Mouse (Mus musculus): ENCODE measurements at regions not wholly inside any gene's neighbourhood (a gene's known extent, or its start where the extent isn't known, plus 50 kb on each side); places are given as distances from the start of the nearest gene placed in this dataset.

- H3K27ac ChIP-seq = no peak overlapping the region
- H3K4me3 ChIP-seq (ENCODE audit: inconsistent target) = no peak overlapping the region
- H3K36me3 ChIP-seq (ENCODE audit: inconsistent target) = no peaks in the 10 kb centered on the region
- WGBS (ENCODE audit: missing documents) = 82% methylated on average over 6 of the region's 9 CpGs
- H3K79me2 ChIP-seq (ENCODE audit: inconsistent target) = no peaks in the 10 kb centered on the region
These were observed 639.4 kb upstream of the Adam5 start for GRCm38 (mm10) chr8:25463532-25463931.

DNA sequence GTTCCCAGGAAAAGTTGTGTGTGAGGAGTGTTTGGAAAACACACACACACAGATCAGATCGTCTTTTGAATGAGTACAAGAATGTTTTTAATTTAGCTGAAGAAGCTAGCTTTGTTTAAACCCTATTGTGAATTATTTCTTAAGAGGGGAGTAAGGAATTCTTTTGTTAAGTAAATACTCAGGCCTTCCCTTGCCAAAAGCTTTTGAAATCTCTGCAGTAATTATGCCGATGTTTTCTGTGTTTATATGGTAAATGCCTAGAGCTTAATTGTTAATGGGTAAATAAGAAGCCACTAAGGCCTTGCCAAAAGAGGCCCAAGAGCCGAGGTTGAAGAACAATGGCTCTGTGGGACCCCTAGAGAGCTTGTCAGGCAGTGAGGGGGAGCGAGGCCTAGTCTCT, 638.3 kb upstream of the Adam5 start:
- Histone ChIP-seq H3K27ac (no peak overlapping the region), H3K79me2 (ENCODE audit: inconsistent target) (no peaks in the 10 kb centered on the region), H3K36me3 (ENCODE audit: inconsistent target) (no peaks in the 10 kb centered on the region), H3K4me3 (ENCODE audit: inconsistent target) (no peak overlapping the region)
- WGBS (ENCODE audit: missing documents) = 87% methylated on average over 4 of the region's 4 CpGs

DNA sequence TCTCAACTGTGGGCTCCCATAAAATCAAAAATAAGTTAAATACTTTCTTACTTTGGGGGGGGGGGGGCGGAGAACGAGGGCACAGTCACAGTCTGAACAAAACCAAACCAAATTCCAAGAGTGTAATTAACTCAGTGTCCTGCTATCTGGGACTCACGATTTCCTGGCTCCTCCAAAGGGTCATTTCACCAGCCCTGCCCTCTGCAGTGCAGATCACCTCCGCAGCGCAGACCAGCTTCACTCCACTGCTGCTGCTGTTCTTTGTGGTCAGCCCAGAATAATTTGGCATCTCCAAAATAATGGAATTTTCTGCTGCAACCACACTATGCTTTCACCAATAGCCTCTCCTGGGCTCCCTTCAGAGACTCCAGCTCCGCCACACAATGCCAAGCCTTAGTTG, 631.5 kb upstream of the Adam5 start:
- no peak overlapping the region for H3K27ac ChIP-seq
- H3K79me2 ChIP-seq (ENCODE audit: inconsistent target) = no peaks in the 10 kb centered on the region
- H3K4me3 ChIP-seq (ENCODE audit: inconsistent target) = no peak overlapping the region
- no peaks in the 10 kb centered on the region for H3K36me3 ChIP-seq (ENCODE audit: inconsistent target)
- 92% methylated on average over 6 of the region's 6 CpGs for WGBS (ENCODE audit: missing documents)

GRCm38 (mm10) chr8:25454972-25455371, 630.8 kb upstream of the Adam5 start:
- no peak overlapping the region for H3K4me3 ChIP-seq (ENCODE audit: inconsistent target)
- no peaks in the 10 kb centered on the region for H3K79me2 ChIP-seq (ENCODE audit: inconsistent target)
- H3K27ac ChIP-seq = no peak overlapping the region
- WGBS (ENCODE audit: missing documents) = 100% methylated on average over 1 of the region's 1 CpGs
- no peaks in the 10 kb centered on the region for H3K36me3 ChIP-seq (ENCODE audit: inconsistent target)

DNA sequence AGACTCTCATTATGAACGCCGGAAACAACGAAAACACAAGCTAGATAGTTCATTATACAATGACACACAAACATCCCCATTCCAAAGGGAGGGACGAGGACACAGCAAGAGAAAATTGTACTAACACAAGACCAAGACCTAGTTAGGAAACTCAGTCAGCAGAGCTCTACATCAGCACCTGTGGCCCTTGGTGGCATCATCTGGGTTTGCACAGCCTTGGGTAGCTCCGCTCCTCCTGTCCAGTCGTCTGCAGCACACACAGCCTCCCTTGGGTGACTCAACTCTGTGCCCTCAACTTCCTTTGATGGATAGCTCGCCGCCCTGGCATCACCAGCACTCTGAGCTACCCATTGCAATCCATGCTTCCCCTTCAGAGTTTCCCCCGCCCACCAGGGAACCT, 629.7 kb upstream of the Adam5 start:
- H3K4me3 ChIP-seq (ENCODE audit: inconsistent target) = no peak overlapping the region
- WGBS (ENCODE audit: missing documents) = 77% methylated on average over 9 of the region's 9 CpGs

GRCm38 (mm10) chr8:25450544-25450943, 626.4 kb upstream of the Adam5 start:
- Histone ChIP-seq H3K79me2 (ENCODE audit: inconsistent target) (no peaks in the 10 kb centered on the region), H3K27ac (no peak overlapping the region), H3K36me3 (ENCODE audit: inconsistent target) (no peaks in the 10 kb centered on the region), H3K4me3 (ENCODE audit: inconsistent target) (no peak overlapping the region)

More for the DNA sequence above, 629.7 kb upstream of the Adam5 start:
- no peak overlapping the region for H3K27ac ChIP-seq
- no peaks in the 10 kb centered on the region for H3K36me3 ChIP-seq (ENCODE audit: inconsistent target)
- H3K79me2 ChIP-seq (ENCODE audit: inconsistent target) = no peaks in the 10 kb centered on the region

DNA sequence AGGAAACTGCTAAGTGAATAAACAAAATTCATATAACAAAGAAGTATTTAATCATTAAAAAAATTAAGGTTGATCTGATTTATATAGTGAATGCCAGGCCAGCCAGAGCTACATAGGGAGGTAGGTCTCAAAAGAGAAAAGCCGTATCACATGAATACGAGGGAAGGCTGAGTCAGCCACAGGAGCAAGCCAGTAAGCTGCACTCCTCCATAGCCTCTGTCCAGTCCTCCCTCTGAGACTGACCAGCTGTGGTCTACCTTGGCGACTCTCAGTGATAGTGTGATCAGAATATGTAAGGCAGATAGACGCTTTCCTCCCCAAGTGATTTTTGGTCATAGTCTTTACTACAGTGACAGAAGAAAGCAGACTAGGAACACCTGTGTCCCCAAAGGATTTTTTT, 625.4 kb upstream of the Adam5 start:
- Histone ChIP-seq H3K4me3 (ENCODE audit: inconsistent target) (no peak overlapping the region), H3K79me2 (ENCODE audit: inconsistent target) (no peaks in the 10 kb centered on the region), H3K27ac (no peak overlapping the region), H3K36me3 (ENCODE audit: inconsistent target) (no peaks in the 10 kb centered on the region)
- 96% methylated on average over 4 of the region's 4 CpGs for WGBS (ENCODE audit: missing documents)

- Histone ChIP-seq H3K4me3 (ENCODE audit: inconsistent target) (no peak overlapping the region), H3K27ac (peak overlapping the region; percentile 56), H3K36me3 (ENCODE audit: inconsistent target) (no peaks in the 10 kb centered on the region), H3K79me2 (ENCODE audit: inconsistent target) (no peaks in the 10 kb centered on the region)
- WGBS (ENCODE audit: missing documents) = 32% methylated on average over 4 of the region's 4 CpGs
These were observed 623.7 kb upstream of the Adam5 start for GRCm38 (mm10) chr8:25447900-25448299.

GRCm38 (mm10) chr8:25445968-25446367, 621.8 kb upstream of the Adam5 start:
- no peak overlapping the region for H3K4me3 ChIP-seq (ENCODE audit: inconsistent target)
- H3K27ac ChIP-seq = no peak overlapping the region
- WGBS (ENCODE audit: missing documents) = 71% methylated on average over 1 of the region's 1 CpGs
- no peaks in the 10 kb centered on the region for H3K79me2 ChIP-seq (ENCODE audit: inconsistent target)
- no peaks in the 10 kb centered on the region for H3K36me3 ChIP-seq (ENCODE audit: inconsistent target)

- 35% methylated on average over 5 of the region's 5 CpGs for WGBS (ENCODE audit: missing documents)
These were observed 620.9 kb upstream of the Adam5 start for GRCm38 (mm10) chr8:25445054-25445453.

DNA sequence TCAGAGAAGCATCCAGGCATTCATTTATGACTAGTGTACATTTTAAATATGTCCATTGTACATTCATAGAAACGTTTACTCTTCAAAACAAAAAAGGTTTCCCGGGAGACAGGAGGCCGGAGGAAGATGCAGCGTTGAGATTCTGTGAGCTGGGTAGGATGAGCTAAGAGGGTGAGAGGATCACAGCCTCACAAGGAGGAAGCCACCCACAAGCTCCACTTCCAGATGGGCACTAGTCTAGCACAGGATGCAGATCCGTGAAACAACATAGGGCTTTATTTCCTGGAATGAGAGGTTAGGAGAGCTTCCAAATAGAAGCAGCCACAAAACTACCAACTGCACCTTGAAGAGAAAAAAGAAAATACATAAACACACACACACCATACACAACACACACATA, 619.4 kb upstream of the Adam5 start:
- H3K4me3 ChIP-seq (ENCODE audit: inconsistent target) = no peak overlapping the region
- H3K36me3 ChIP-seq (ENCODE audit: inconsistent target) = no peaks in the 10 kb centered on the region
- WGBS (ENCODE audit: missing documents) = 94% methylated on average over 5 of the region's 5 CpGs
- H3K79me2 ChIP-seq (ENCODE audit: inconsistent target) = no peaks in the 10 kb centered on the region
- no peak overlapping the region for H3K27ac ChIP-seq

More at GRCm38 (mm10) chr8:25445054-25445453, 620.9 kb upstream of the Adam5 start:
- Histone ChIP-seq H3K27ac (no peak overlapping the region), H3K36me3 (ENCODE audit: inconsistent target) (no peaks in the 10 kb centered on the region), H3K4me3 (ENCODE audit: inconsistent target) (no peak overlapping the region), H3K79me2 (ENCODE audit: inconsistent target) (no peaks in the 10 kb centered on the region)

GRCm38 (mm10) chr8:25441057-25441441, 616.9 kb upstream of the Adam5 start:
- no peak overlapping the region for H3K27ac ChIP-seq
- 38% methylated on average over 6 of the region's 6 CpGs for WGBS (ENCODE audit: missing documents)
- H3K79me2 ChIP-seq (ENCODE audit: inconsistent target) = no peaks in the 10 kb centered on the region

GRCm38 (mm10) chr8:25440391-25441056, 616.4 kb upstream of the Adam5 start:
- H3K27ac ChIP-seq = peak overlapping the region; percentile 4; the same call in 1 of the 2 replicates
- H3K36me3 ChIP-seq (ENCODE audit: inconsistent target) = no peaks in the 10 kb centered on the region
- H3K4me3 ChIP-seq (ENCODE audit: inconsistent target) = no peak overlapping the region
- no peaks in the 10 kb centered on the region for H3K79me2 ChIP-seq (ENCODE audit: inconsistent target)
- 14% methylated on average over 8 of the region's 13 CpGs for WGBS (ENCODE audit: missing documents)

More at GRCm38 (mm10) chr8:25441057-25441441, 616.9 kb upstream of the Adam5 start:
- no peak overlapping the region for H3K4me3 ChIP-seq (ENCODE audit: inconsistent target)
- H3K36me3 ChIP-seq (ENCODE audit: inconsistent target) = no peaks in the 10 kb centered on the region

- no peak overlapping the region for H3K4me3 ChIP-seq (ENCODE audit: inconsistent target)
These were observed 615.8 kb upstream of the Adam5 start for GRCm38 (mm10) chr8:25439971-25440370.

GRCm38 (mm10) chr8:25438021-25438620, 614.0 kb upstream of the Adam5 start:
- Histone ChIP-seq H3K36me3 (ENCODE audit: inconsistent target) (no peaks in the 10 kb centered on the region), H3K27ac (no peak overlapping the region), H3K4me3 (ENCODE audit: inconsistent target) (no peak overlapping the region), H3K79me2 (ENCODE audit: inconsistent target) (no peaks in the 10 kb centered on the region)
- 86% methylated on average over 9 of the region's 9 CpGs for WGBS (ENCODE audit: missing documents)

More at GRCm38 (mm10) chr8:25439971-25440370, 615.8 kb upstream of the Adam5 start:
- WGBS (ENCODE audit: missing documents) = 3% methylated on average over 11 of the region's 12 CpGs
- H3K27ac ChIP-seq = 0 out of 2 replicates have a peak overlapping the region, but pooled peaks have one; percentile 4
- no peaks in the 10 kb centered on the region for H3K36me3 ChIP-seq (ENCODE audit: inconsistent target)
- H3K79me2 ChIP-seq (ENCODE audit: inconsistent target) = no peaks in the 10 kb centered on the region

Measured in macrophage (primary cell).